Mouse (Mus musculus) bone marrow, adult 2 months (tissue): ENCODE measurements around the gene Slit3.

ENCODE experiments used
- CTCF ChIP-seq: fragments of 200-500 bp; IDR thresholded peaks from 2 replicates; pipeline ENCODE4 v1.5.1; 2011; ENCODE audit warnings: low read length, control low read depth; ENCODE audit not compliant: control insufficient read depth, insufficient read depth
- POLR2A ChIP-seq: fragments of 200-500 bp; IDR thresholded peaks from 2 replicates; pipeline ENCODE4 v1.6.1; 2011; ENCODE audit warnings: low read depth, mild to moderate bottlenecking, control low read depth, low read length, borderline replicate concordance; ENCODE audit not compliant: control insufficient read depth

DNA sequence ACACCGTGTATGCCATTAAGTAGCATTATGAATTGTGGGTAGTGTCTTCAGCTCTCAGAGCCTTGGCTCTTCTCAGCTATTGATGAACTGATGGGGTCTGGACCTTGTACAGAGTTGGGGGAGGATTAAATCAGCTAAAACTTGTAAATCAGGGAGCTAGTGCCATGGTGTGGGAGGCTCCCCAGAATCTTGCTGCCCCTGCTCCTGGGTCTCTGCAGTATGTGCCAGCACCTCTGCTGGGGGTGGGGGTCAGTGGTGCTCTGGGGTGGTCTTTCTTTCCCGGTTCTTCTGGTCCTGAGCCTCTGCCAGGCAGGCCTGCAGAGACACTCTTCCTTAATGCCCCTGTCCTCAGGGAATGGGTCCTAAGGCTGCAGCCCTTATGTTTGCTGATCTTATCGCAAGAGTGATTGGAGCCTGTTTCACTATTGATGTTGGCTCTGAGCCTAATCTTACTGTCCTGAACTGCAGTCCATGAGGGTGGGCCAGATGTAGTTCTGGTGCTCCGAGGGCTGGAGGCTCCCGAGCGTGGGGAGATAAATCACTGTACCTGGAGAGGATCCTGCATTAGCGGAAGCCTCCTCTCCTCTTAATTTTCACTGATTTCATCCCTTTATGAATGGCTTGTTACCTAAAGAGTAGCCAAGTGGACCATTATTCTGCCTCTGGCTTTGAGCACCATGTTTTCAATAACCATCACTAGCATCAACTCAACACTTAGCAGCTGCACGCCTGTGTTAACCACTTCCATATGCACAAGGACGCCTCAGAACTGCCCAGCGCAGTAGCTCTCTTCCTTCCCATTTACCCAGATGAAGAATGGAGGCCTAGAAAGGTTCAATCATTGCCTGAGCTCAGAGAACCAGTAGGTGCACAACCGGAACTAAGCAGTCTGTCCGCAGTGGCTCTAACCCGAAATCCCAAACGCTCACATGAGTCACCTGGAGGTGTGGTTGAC, 90.0 kb downstream of the Slit3 start:
- TF ChIP-seq POLR2A (no peak), CTCF (no peak)
